Mouse (Mus musculus) stomach, postnatal 0 days (tissue): Measurements from ENCODE around the gene C1qtnf5.

Experiments used
- CTCF ChIP-seq: IDR thresholded peaks from 2 replicates; pipeline ENCODE4 v1.5.1; 2016; ENCODE audit warnings: antibody characterized with exemption, low read depth, mild to moderate bottlenecking, moderate library complexity
- EP300 ChIP-seq: optimal IDR thresholded peaks from 2 replicates; pipeline ENCODE3; 2016; ENCODE audit warnings: antibody characterized with exemption

- no peak for TF ChIP-seq CTCF
- no peak for TF ChIP-seq EP300
These were observed 21.8 kb upstream of the C1qtnf5 start for GRCm38 (mm10) chr9:44085276-44085675.
